Mouse (Mus musculus) forebrain, embryonic 14.5 days (tissue): ENCODE results near the gene Rhbdd1. TPM values are rescaled to one million over a fixed set of nuclear protein-coding genes. Genes with fewer than 3 reads are reported as not detected.

Source experiments
- ATAC-seq: fragments of 200-750 bp; cut with Nextera tagmentation; 2 replicates; pipeline ENCODE4 v1.8.0; 2017; ENCODE audit warnings: mild to moderate bottlenecking, moderate library complexity
- DNase-seq: peaks from one replicate; pipeline ENCODE4 v3.0.0-alpha.2; 2015; ENCODE audit warnings: low spot score
- H3K27ac ChIP-seq: fragments of 300-500 bp; sonication (generic); 2 replicates; pipeline ENCODE4 v1.5.1; 2014; ENCODE audit warnings: low read depth, mild to moderate bottlenecking, control low read depth, low read length, moderate library complexity
- H3K27me3 ChIP-seq: fragments of 300-500 bp; sonication (generic); replicated peaks from 2 replicates; pipeline ENCODE4 v1.6.1; 2014; ENCODE audit warnings: low read length, control low read depth, mixed read lengths; ENCODE audit not compliant: control insufficient read depth, insufficient read depth
- H3K36me3 ChIP-seq: fragments of 300-500 bp; sonication (generic); 2 replicates; pipeline ENCODE4 v1.6.1; 2014; ENCODE audit warnings: low read length, control low read depth; ENCODE audit not compliant: control insufficient read depth, insufficient read depth
- H3K4me1 ChIP-seq: fragments of 300-500 bp; sonication (generic); 2 replicates; pipeline ENCODE4 v1.6.1; 2014; ENCODE audit warnings: antibody characterized with exemption, low read length, control low read depth; ENCODE audit not compliant: control insufficient read depth, insufficient read depth
- H3K4me2 ChIP-seq: fragments of 300-500 bp; sonication (generic); 2 replicates; pipeline ENCODE4 v1.6.1; 2014; ENCODE audit warnings: mild to moderate bottlenecking, control low read depth, low read length
- H3K4me3 ChIP-seq: fragments of 300-500 bp; sonication (generic); 2 replicates; pipeline ENCODE4 v1.5.1; 2014; ENCODE audit warnings: low read depth, low read length, control low read depth
- H3K9ac ChIP-seq: fragments of 300-500 bp; sonication (generic); 2 replicates; pipeline ENCODE4 v1.6.1; 2014; ENCODE audit warnings: mild to moderate bottlenecking, low read length, control low read depth, moderate library complexity
- H3K9me3 ChIP-seq: fragments of 300-500 bp; sonication (generic); replicated peaks from 2 replicates; pipeline ENCODE4 v1.6.1; 2016; ENCODE audit warnings: low read length, control low read depth, mixed read lengths; ENCODE audit not compliant: control insufficient read depth
- WGBS: fragments of 180-500 bp; shearing (Covaris S2); extraction: QIAGEN DNeasy Blood & Tissue Kit; methylation state at CpG from one replicate; pipeline ENCODE4 v1.1.7; 2014; 5-methylcytosine and 5-hydroxymethylcytosine counted together
- polyA plus RNA-seq: library from polyadenylated mRNA; unstranded; fragments of >200 nt; fragmentation: Nextera tagmentation; extraction: Ambion mirVana; gene quantifications from 2 replicates; pipeline ENCODE4 v1.2.1, GENCODE M21; 2014

The Rhbdd1 gene
- polyA plus RNA-seq, 1 experiment from 2014 or later: 4.0 TPM

DNA sequence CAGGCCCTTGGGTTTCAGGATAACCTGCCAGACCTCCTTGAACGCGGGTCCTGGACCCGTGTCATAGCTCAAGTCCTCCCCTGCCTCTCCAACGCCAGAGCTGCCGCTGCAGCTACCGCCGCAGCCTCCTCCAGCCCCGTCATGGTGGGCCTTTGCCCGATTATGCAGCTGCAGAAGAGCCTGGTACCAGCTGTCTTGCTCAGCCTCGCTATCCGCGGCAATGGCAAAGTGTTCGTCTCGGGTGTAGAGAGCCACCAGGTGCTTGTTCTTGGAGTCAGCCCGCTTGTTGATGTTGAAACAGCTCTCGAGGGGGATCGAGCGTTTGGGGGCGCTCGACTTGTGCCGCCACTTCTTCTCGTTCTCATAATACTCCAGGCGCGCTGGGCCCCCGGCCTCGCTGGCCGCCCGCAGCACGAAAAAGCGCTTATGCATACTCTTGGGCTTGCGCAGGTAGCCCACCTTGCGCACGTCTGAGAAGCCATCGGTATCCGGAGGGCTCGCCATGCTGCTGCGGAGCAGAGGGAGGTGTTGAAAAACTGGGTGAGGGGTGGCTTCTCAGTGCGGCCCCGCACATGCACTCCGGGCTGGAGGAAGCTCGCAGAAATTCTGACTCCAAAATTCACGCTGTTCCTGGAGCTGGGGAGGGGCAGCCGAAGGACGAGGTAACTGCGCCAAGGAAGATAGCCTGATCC is 26.1 kb upstream of the Rhbdd1 start:
- Histone ChIP-seq H3K27me3 (no peaks in the 10 kb centered on the region), H3K27ac (peak overlapping the region; percentile 98), H3K4me3 (peak overlapping the region; percentile 74), H3K9ac (peak overlapping the region; percentile 78), H3K9me3 (no peaks in the 10 kb centered on the region), H3K4me2 (peak overlapping the region; percentile 88), H3K36me3 (peaks cover 7% of the 10 kb centered on the region; the same call in 1 of the 2 replicates), H3K4me1 (peaks cover 22% of the 10 kb centered on the region)
- ATAC-seq (peak; percentile 7; the same call in 1 of the 2 replicates), DNase-seq (peak; percentile 88)
- WGBS: under 1% methylated on average over 45 of the region's 45 CpGs

DNA sequence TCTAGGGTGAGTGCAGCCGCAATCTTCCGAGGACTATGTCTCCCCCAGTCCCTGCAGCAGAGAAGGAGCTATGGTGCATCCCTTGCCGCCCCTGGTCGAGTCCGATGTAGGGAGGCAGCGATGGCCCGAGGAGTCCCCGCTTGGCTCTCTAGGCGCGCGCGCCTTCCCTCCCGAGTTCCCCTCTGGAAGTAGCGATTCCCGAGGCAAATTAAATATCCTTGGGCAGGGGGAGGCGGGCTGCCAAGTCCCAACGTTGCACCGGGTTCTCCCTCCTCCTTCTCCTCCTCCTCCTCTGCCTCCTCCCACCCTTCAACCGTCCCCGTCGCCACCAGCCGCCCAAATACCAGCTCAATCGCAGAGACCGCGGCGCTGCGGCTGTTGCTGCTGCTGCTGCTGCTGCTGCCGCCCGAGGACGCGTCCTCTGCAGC is 25.5 kb upstream of the Rhbdd1 start:
- peak; percentile 72 for ATAC-seq
- Histone ChIP-seq H3K4me1 (peaks cover 22% of the 10 kb centered on the region), H3K9me3 (no peaks in the 10 kb centered on the region), H3K36me3 (peaks cover 7% of the 10 kb centered on the region; the same call in 1 of the 2 replicates), H3K27ac (peak overlapping the region; percentile 98), H3K27me3 (no peaks in the 10 kb centered on the region), H3K4me3 (peak overlapping the region; percentile 74), H3K4me2 (peak overlapping the region; percentile 88), H3K9ac (peak overlapping the region; percentile 78)
- WGBS: under 1% methylated on average over 31 of the region's 31 CpGs
- DNase-seq: peak; percentile 91

DNA sequence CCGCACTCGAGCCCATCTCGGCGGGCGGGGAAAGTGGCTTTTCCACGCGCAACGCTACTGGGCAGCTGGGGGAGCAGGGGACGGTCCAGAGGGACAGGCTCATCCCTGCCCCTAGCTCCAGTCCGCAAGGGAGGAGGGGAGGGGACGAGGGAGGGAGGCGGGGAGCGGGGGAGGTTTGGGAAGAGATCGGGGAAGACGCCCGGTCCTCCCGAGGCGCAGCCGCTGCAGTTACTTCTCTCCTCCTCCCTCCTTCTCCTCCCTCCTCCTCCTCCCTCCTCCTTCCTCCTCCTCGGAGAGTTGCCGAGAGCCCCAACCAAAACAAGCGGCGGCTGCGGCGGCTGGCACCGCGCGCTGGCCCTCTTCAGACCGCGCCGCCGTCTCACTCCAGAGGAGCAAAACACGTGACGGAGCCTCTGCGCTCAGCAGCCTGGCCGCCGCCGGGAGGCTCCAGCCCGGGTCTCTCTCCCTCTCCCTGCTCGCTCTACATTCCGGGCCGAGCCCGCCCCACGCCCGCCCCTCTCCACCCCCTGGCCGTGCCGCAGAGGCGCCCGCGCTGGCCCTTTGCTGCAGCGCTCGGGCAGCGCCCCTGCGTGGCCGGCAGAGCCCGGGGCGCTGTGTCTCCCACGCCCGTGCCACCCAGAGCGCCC is 25.0 kb upstream of the Rhbdd1 start, which contains the start of gene Irs1:
Gene Irs1, minus strand, starts transcription at position 266 of the 647 bp plus-strand sequence.
- H3K9me3 ChIP-seq: no peaks in the 10 kb centered on the region
- H3K27me3 ChIP-seq: no peaks in the 10 kb centered on the region
- peak within 1 kb of the TSS; percentile 78 for H3K9ac ChIP-seq
- H3K4me2 ChIP-seq: peak within 1 kb of the TSS; percentile 88
- H3K4me3 ChIP-seq: peak within 1 kb of the TSS; percentile 74
- WGBS: under 1% methylated on average over 39 of the region's 60 CpGs
- DNase-seq: peak; percentile 91
- H3K27ac ChIP-seq: peak within 1 kb of the TSS; percentile 98
- H3K36me3 ChIP-seq: peaks cover 7% of the 10 kb centered on the region; the same call in 1 of the 2 replicates
- peak; percentile 84 for ATAC-seq
- peaks cover 22% of the 10 kb centered on the region for H3K4me1 ChIP-seq

DNA sequence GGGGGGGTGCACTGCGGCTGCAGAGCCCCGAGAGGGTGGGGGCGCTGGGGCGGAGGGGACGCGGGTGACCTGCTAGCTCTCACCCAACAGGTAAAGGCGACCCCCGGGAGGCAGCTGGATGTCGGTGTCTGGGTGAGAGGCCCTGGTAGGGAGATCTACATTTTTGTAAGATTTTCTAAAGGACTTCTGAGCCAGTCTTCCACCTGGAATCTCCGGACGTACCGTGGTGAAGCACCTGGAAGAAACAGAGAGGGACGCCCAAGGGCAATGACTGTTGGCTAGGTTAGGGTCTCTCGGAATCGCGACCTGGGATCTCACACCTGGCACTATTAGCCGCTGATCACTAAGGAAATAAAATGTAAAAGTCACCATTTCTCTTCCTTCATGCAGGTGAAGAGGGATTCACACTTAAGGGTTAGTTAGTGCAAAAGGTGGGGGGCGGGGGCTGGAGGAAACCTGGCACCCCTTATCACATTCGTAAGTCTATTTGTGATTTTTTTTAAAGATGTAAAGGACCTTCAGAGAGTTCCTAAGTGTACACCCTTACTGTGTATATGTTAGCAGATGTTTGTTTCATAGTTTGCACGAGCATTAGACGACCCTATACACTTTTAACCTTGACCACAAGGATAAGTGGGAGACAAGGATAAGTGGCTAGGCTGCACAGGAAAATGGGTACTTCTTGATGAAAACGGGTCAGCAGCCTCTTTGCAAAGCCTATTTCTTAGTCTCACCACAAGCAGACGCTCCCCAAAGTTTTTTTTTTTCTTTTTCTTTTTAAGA is 24.1 kb upstream of the Rhbdd1 start:
- peaks cover 7% of the 10 kb centered on the region; the same call in 1 of the 2 replicates for H3K36me3 ChIP-seq
- DNase-seq (no peak), ATAC-seq (no peak)
- H3K9ac ChIP-seq: peak overlapping the region; percentile 78
- peaks cover 16% of the 10 kb centered on the region for H3K4me1 ChIP-seq
- peak overlapping the region; percentile 74 for H3K4me3 ChIP-seq
- H3K9me3 ChIP-seq: no peaks in the 10 kb centered on the region
- H3K4me2 ChIP-seq: peak overlapping the region; percentile 88
- no peaks in the 10 kb centered on the region for H3K27me3 ChIP-seq
- under 1% methylated on average over 22 of the region's 23 CpGs for WGBS
- H3K27ac ChIP-seq: peak overlapping the region; percentile 98

DNA sequence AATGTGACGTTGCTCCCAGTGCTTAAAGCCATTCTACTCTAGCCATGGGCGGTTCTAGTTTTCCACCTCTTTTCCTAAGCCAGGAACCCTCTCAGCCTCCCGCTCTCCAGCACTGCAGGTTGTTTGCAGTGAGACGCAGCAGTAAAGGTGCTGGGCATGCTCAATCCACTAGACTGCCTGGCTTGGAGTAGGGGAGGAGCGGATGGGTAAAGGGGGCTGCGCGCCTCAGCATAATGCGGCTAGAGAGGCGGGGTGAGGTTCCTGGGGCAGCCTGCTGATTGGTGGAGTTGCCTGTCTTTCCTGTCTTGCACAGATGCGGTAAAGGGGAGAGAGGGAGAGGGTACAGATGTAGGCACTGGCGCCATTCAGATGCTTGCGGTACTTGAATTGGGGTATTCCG is 23.5 kb upstream of the Rhbdd1 start:
- ATAC-seq (peak; percentile 67), DNase-seq (peak; percentile 94)
- Histone ChIP-seq H3K4me3 (peak overlapping the region; percentile 74), H3K27ac (peak overlapping the region; percentile 35), H3K9ac (no peak overlapping the region), H3K36me3 (peaks cover 7% of the 10 kb centered on the region; the same call in 1 of the 2 replicates), H3K9me3 (no peaks in the 10 kb centered on the region), H3K4me2 (peak overlapping the region; percentile 88), H3K27me3 (no peaks in the 10 kb centered on the region), H3K4me1 (peaks cover 10% of the 10 kb centered on the region)
- WGBS: 0% methylated on average over 13 of the region's 13 CpGs

DNA sequence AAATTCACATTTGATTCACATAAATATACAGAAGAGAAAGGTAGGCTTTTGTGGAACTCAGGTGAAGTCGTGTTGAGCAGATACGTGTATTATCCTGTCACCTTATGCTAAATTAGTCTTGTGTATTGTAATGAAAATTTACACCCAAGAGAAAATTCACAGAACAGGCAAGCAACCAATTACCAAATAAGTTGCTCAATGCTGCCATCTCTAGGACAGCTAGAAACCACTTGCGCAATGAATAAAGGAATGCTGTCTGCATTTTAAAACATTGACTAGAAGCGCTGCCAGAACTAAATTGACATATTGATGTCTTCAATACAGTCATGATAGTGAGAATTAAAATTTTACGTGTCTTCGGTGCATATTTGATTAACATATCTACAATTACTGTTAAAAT is 22.1 kb upstream of the Rhbdd1 start:
- Histone ChIP-seq H3K27me3 (no peaks in the 10 kb centered on the region), H3K36me3 (no peaks in the 10 kb centered on the region), H3K4me3 (no peak overlapping the region), H3K27ac (no peak overlapping the region), H3K9me3 (no peaks in the 10 kb centered on the region), H3K9ac (no peak overlapping the region), H3K4me2 (no peak overlapping the region), H3K4me1 (peaks cover 6% of the 10 kb centered on the region; the same call in 1 of the 2 replicates)
- 11% methylated on average over 6 of the region's 6 CpGs for WGBS
- no peak for ATAC-seq
- peak; percentile 92 for DNase-seq

DNA sequence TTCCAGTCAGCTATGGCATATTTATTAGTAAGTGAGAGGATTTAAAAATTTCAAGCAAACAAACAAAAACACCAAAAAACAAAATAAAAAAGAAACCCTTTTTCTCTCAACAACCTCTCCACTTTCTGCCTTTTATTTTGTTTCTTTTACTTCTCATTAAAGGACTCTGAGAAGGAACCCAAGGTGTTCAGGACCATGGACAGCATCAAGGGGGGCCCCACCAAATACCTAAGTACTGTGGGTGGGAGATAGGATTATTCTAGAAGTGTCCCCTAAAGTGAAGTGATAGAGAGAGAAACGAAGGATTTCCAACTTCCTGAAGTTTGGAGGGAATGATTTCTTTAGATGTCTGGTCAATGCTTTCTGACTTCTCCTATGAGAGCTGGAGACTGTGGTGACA is 17.7 kb upstream of the Rhbdd1 start:
- Histone ChIP-seq H3K9me3 (no peaks in the 10 kb centered on the region), H3K36me3 (no peaks in the 10 kb centered on the region), H3K4me1 (no peaks in the 10 kb centered on the region), H3K27ac (no peak overlapping the region), H3K9ac (no peak overlapping the region), H3K4me3 (no peak overlapping the region), H3K4me2 (no peak overlapping the region), H3K27me3 (no peaks in the 10 kb centered on the region)
- WGBS: 30% methylated on average over 1 of the region's 1 CpGs
- no peak for DNase-seq
- ATAC-seq: no peak

DNA sequence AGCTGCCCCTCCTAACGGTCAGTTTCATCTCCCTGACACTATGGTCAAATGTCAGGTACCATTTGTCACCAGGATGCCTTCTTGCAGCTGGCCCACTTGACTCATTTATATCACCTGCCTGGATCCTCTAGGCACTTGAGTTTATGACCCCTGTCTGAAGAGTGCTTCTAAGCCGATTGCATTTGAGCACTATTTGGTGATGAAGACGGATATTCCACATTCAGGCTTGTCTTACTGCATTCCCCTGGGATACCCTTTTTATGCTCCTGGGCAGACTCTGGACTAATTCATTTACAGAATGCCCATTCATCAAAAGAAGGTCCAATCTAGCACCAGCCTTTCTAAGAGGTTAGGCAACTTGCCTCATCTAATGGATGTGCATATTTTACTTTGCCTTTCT is 11.8 kb upstream of the Rhbdd1 start:
- H3K27ac ChIP-seq: no peak overlapping the region
- no peak for ATAC-seq

More for the DNA sequence above, 11.8 kb upstream of the Rhbdd1 start:
- no peaks in the 10 kb centered on the region for H3K9me3 ChIP-seq
- no peaks in the 10 kb centered on the region for H3K4me1 ChIP-seq
- no peak for DNase-seq
- H3K4me3 ChIP-seq: no peak overlapping the region
- H3K4me2 ChIP-seq: no peak overlapping the region
- H3K27me3 ChIP-seq: no peaks in the 10 kb centered on the region
- H3K9ac ChIP-seq: no peak overlapping the region
- no peaks in the 10 kb centered on the region for H3K36me3 ChIP-seq
- 89% methylated on average over 3 of the region's 3 CpGs for WGBS
